19 mouse cellular contexts compared by ENCODE assay signal in the genomic region with DNA sequence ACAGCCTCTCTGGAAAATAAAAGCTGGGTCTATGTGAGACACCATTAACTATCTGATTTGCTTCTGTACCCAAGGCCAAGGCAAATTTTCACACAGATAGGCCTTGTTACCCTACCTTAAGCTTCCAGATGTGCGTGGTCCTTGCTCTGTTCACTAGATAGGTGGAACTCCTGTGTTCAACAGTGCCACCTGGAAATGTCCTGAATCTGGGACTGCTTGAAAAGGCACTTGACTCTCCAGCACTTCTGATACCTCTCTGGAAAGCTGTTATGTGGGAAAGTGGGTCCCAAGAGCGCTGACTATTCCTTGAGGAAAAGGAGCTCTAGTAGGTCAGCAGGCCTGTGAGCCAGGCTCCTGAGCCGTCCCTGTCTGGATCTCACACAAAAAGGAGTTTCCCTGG. TPM values are rescaled to one million over a fixed set of nuclear protein-coding genes. Genes with fewer than 3 reads are reported as not detected.
DNase-seq lines count a peak whose midpoint lies in the region; ATAC-seq lines count a peak whose summit lies in the region.
"Had no signal": no experiment of that assay in that cellular context is flagged by ENCODE, and none has a peak within 500 bp of the region (broad histone marks: within the 10 kb centered on the region; RNA-seq: fewer than 3 reads in every experiment).

No protein-coding gene starts in this region.

- H3K9me3 ChIP-seq in forebrain, embryonic 11.5 days (ENCODE audit: control insufficient read depth, low read length) = no peaks in the 10 kb centered on the region
- no peaks in the 10 kb centered on the region for H3K9me3 ChIP-seq in forebrain, embryonic 15.5 days
- no peaks in the 10 kb centered on the region for H3K9me3 ChIP-seq in limb, embryonic 11.5 days (ENCODE audit: control insufficient read depth, low read length)
- no peaks in the 10 kb centered on the region for H3K9me3 ChIP-seq in neural tube, embryonic 15.5 days (replicated peaks)
- H3K9me3 ChIP-seq: embryonic facial prominence, embryonic 15.5 days; forebrain, embryonic 12.5 days; hindbrain, embryonic 15.5 days; stomach, embryonic 15.5 days had no signal

- 4% methylated on average over 3 of the region's 3 CpGs for WGBS in forebrain, embryonic 11.5 days
- WGBS in forebrain, embryonic 15.5 days = 7% methylated on average over 3 of the region's 3 CpGs
- 5% methylated on average over 3 of the region's 3 CpGs for WGBS in limb, embryonic 11.5 days
- WGBS in neural tube, embryonic 15.5 days = 27% methylated on average over 3 of the region's 3 CpGs

- no peak overlapping the region for H3K9ac ChIP-seq in forebrain, embryonic 11.5 days (ENCODE audit: low read length)
- no peak overlapping the region for H3K9ac ChIP-seq in forebrain, embryonic 15.5 days (replicated peaks)
- peak overlapping the region; percentile 100 for H3K9ac ChIP-seq in limb, embryonic 11.5 days (ENCODE audit: low read length)
- peak overlapping the region; percentile 31; the same call in 1 of the 2 replicates for H3K9ac ChIP-seq in neural tube, embryonic 15.5 days (replicated peaks)
- H3K9ac ChIP-seq: embryonic facial prominence, embryonic 15.5 days; forebrain, embryonic 12.5 days; hindbrain, embryonic 15.5 days; stomach, embryonic 15.5 days had no signal

- H3K36me3 ChIP-seq in forebrain, embryonic 11.5 days (ENCODE audit: control insufficient read depth, insufficient read depth, low read length) = no peaks in the 10 kb centered on the region
- no peaks in the 10 kb centered on the region for H3K36me3 ChIP-seq in forebrain, embryonic 15.5 days
- peaks cover 2% of the 10 kb centered on the region; the same call in 1 of the 2 replicates for H3K36me3 ChIP-seq in limb, embryonic 11.5 days (ENCODE audit: control insufficient read depth, insufficient read depth, low read length)
- H3K36me3 ChIP-seq in neural tube, embryonic 15.5 days = no peaks in the 10 kb centered on the region
- H3K36me3 ChIP-seq: embryonic facial prominence, embryonic 15.5 days; forebrain, embryonic 12.5 days; hindbrain, embryonic 15.5 days; stomach, embryonic 15.5 days had no signal

- no peak overlapping the region for H3K4me3 ChIP-seq in forebrain, embryonic 11.5 days (ENCODE audit: low read depth, low read length)
- H3K4me3 ChIP-seq in forebrain, embryonic 15.5 days = no peak overlapping the region
- H3K4me3 ChIP-seq in limb, embryonic 11.5 days (ENCODE audit: low read depth, low read length) = peak overlapping the region; percentile 99
- peak overlapping the region; percentile 57 for H3K4me3 ChIP-seq in neural tube, embryonic 15.5 days (replicated peaks)
- H3K4me3 ChIP-seq: embryonic facial prominence, embryonic 15.5 days; forebrain, embryonic 12.5 days; heart, adult 2 months; hindbrain, embryonic 15.5 days; stomach, embryonic 15.5 days had no signal

- no peak overlapping the region for H3K4me2 ChIP-seq in forebrain, embryonic 11.5 days (ENCODE audit: low read depth, low read length, severe bottlenecking)
- no peak overlapping the region for H3K4me2 ChIP-seq in forebrain, embryonic 15.5 days (replicated peaks)
- H3K4me2 ChIP-seq in limb, embryonic 11.5 days (ENCODE audit: low read depth, severe bottlenecking) = peak overlapping the region; percentile 75
- H3K4me2 ChIP-seq in neural tube, embryonic 15.5 days = peak overlapping the region; percentile 57
- H3K4me2 ChIP-seq: embryonic facial prominence, embryonic 15.5 days; forebrain, embryonic 12.5 days; hindbrain, embryonic 15.5 days; midbrain, embryonic 11.5 days; stomach, embryonic 15.5 days had no signal

- H3K4me1 ChIP-seq in forebrain, embryonic 11.5 days (replicated peaks; ENCODE audit: control insufficient read depth, insufficient read depth, low read length) = 0 out of 2 replicates have a peak, but pooled peaks cover 3% of the 10 kb centered on the region
- 0 out of 2 replicates have a peak, but pooled peaks cover 3% of the 10 kb centered on the region for H3K4me1 ChIP-seq in forebrain, embryonic 15.5 days
- peaks cover 1% of the 10 kb centered on the region; the same call in 1 of the 2 replicates for H3K4me1 ChIP-seq in limb, embryonic 11.5 days (ENCODE audit: control insufficient read depth, insufficient read depth, low read length)
- peaks cover 35% of the 10 kb centered on the region for H3K4me1 ChIP-seq in neural tube, embryonic 15.5 days
- H3K4me1 ChIP-seq: hindbrain, embryonic 15.5 days; stomach, embryonic 15.5 days had no signal

- H3K27me3 ChIP-seq in forebrain, embryonic 11.5 days (ENCODE audit: control insufficient read depth, insufficient read depth, low read length) = peaks cover 95% of the 10 kb centered on the region
- H3K27me3 ChIP-seq in forebrain, embryonic 15.5 days = peaks cover 99% of the 10 kb centered on the region
- no peaks in the 10 kb centered on the region for H3K27me3 ChIP-seq in limb, embryonic 11.5 days (ENCODE audit: control insufficient read depth, insufficient read depth, low read length)
- H3K27me3 ChIP-seq in neural tube, embryonic 15.5 days (replicated peaks) = peaks cover 27% of the 10 kb centered on the region

- no peak for ATAC-seq in forebrain, embryonic 11.5 days (replicated peaks; ENCODE audit: low FRiP score)
- ATAC-seq in forebrain, embryonic 15.5 days (replicated peaks) = no peak
- ATAC-seq in limb, embryonic 11.5 days (ENCODE audit: insufficient number of reproducible peaks, low FRiP score, low TSS enrichment, low read depth) = no peak
- ATAC-seq in neural tube, embryonic 15.5 days (ENCODE audit: low FRiP score) = no peak

- H3K27ac ChIP-seq in forebrain, embryonic 11.5 days (ENCODE audit: low read depth, low read length) = no peak overlapping the region
- H3K27ac ChIP-seq in forebrain, embryonic 15.5 days (replicated peaks) = no peak overlapping the region
- peak overlapping the region; percentile 99 for H3K27ac ChIP-seq in limb, embryonic 11.5 days (replicated peaks; ENCODE audit: low read depth, low read length)
- H3K27ac ChIP-seq in neural tube, embryonic 15.5 days (replicated peaks) = peak overlapping the region; percentile 45
- H3K27ac ChIP-seq: embryonic facial prominence, embryonic 15.5 days; forebrain, embryonic 12.5 days; heart, adult 2 months; hindbrain, embryonic 15.5 days; stomach, embryonic 15.5 days had no signal

- DNase-seq in forebrain, embryonic 11.5 days (ENCODE audit: low spot score) = peak; percentile 24
- peak; percentile 4 for DNase-seq in thymus, postnatal 4 days
- DNase-seq in thymus, adult 18-20 months = no peak
- no peak for DNase-seq in limb, embryonic 11.5 days (ENCODE audit: low spot score)
- DNase-seq in right cerebral cortex, adult 18-20 months = no peak
- no peak for DNase-seq in embryo, embryonic 10 days (ENCODE audit: low spot score)
- DNase-seq: adrenal gland, postnatal 10 days; lung, postnatal 14 days had no signal

RNA-seq across cellular contexts. Expression of a gene that starts 3.8 kb away (rescaled TPM):
- not detected in 2 replicates for polyA plus RNA-seq in forebrain, embryonic 11.5 days (2014; fragmentation: Nextera tagmentation; extraction: Ambion mirVana)
- not detected in 2 replicates for polyA plus RNA-seq in forebrain, embryonic 15.5 days (2015; fragmentation: Nextera tagmentation; extraction: Ambion mirVana)
- polyA plus RNA-seq in limb, embryonic 11.5 days (2014; fragmentation: Nextera tagmentation; extraction: Ambion mirVana) = 274 and 278 TPM in 2 replicates
- polyA plus RNA-seq in neural tube, embryonic 15.5 days (2015; fragmentation: Nextera tagmentation; extraction: Ambion mirVana) = 48.9 and 69.7 TPM in 2 replicates
- polyA plus RNA-seq: cerebellum, adult 2 months; cortical plate, adult 2 months; embryonic facial prominence, embryonic 15.5 days; forebrain, embryonic 12.5 days; heart, adult 2 months; midbrain, embryonic 11.5 days had no signal

RNA-seq across cellular contexts. Expression of a gene that starts 5.9 kb away (rescaled TPM):
- polyA plus RNA-seq in forebrain, embryonic 11.5 days (2014; fragmentation: Nextera tagmentation; extraction: Ambion mirVana) = not detected in 2 replicates
- not detected in 2 replicates for polyA plus RNA-seq in forebrain, embryonic 15.5 days (2015; fragmentation: Nextera tagmentation; extraction: Ambion mirVana)
- 86.7 and 90.5 TPM in 2 replicates for polyA plus RNA-seq in limb, embryonic 11.5 days (2014; fragmentation: Nextera tagmentation; extraction: Ambion mirVana)
- 64.3 and 77.5 TPM in 2 replicates for polyA plus RNA-seq in neural tube, embryonic 15.5 days (2015; fragmentation: Nextera tagmentation; extraction: Ambion mirVana)
- polyA plus RNA-seq: cerebellum, adult 2 months; cortical plate, adult 2 months; forebrain, embryonic 12.5 days; midbrain, embryonic 11.5 days had no signal

RNA-seq across cellular contexts. Expression of a gene that starts 8.8 kb away (rescaled TPM):
- polyA plus RNA-seq in forebrain, embryonic 11.5 days (2014; fragmentation: Nextera tagmentation; extraction: Ambion mirVana) = not detected in 2 replicates
- polyA plus RNA-seq in forebrain, embryonic 15.5 days (2015; fragmentation: Nextera tagmentation; extraction: Ambion mirVana) = not detected in 2 replicates
- 66.3 and 78.0 TPM in 2 replicates for polyA plus RNA-seq in limb, embryonic 11.5 days (2014; fragmentation: Nextera tagmentation; extraction: Ambion mirVana)
- 4.3 and 9.6 TPM in 2 replicates for polyA plus RNA-seq in neural tube, embryonic 15.5 days (2015; fragmentation: Nextera tagmentation; extraction: Ambion mirVana)
- polyA plus RNA-seq: cerebellum, adult 2 months; cortical plate, adult 2 months; embryonic facial prominence, embryonic 15.5 days; forebrain, embryonic 12.5 days; heart, adult 2 months; hindbrain, embryonic 15.5 days; liver, embryonic 16.5 days; midbrain, embryonic 11.5 days had no signal

RNA-seq across cellular contexts. Expression of a gene that starts 15.2 kb away (rescaled TPM):
- not detected in 2 replicates for polyA plus RNA-seq in forebrain, embryonic 11.5 days (2014; fragmentation: Nextera tagmentation; extraction: Ambion mirVana)
- not detected in 2 replicates for polyA plus RNA-seq in forebrain, embryonic 15.5 days (2015; fragmentation: Nextera tagmentation; extraction: Ambion mirVana)
- polyA plus RNA-seq in limb, embryonic 11.5 days (2014; fragmentation: Nextera tagmentation; extraction: Ambion mirVana) = 14.7 and 16.2 TPM in 2 replicates
- polyA plus RNA-seq in neural tube, embryonic 15.5 days (2015; fragmentation: Nextera tagmentation; extraction: Ambion mirVana) = 86.8 and 109 TPM in 2 replicates
- polyA plus RNA-seq: cortical plate, adult 2 months; embryonic facial prominence, embryonic 15.5 days; forebrain, embryonic 12.5 days; midbrain, embryonic 11.5 days had no signal

RNA-seq across cellular contexts. Expression of a gene that starts 23.7 kb away (rescaled TPM):
- polyA plus RNA-seq in forebrain, embryonic 11.5 days (2014; fragmentation: Nextera tagmentation; extraction: Ambion mirVana) = not detected in 2 replicates
- polyA plus RNA-seq in forebrain, embryonic 15.5 days (2015; fragmentation: Nextera tagmentation; extraction: Ambion mirVana) = not detected in 2 replicates
- polyA plus RNA-seq in limb, embryonic 11.5 days (2014; fragmentation: Nextera tagmentation; extraction: Ambion mirVana) = 1.1 and 1.3 TPM in 2 replicates
- polyA plus RNA-seq in neural tube, embryonic 15.5 days (2015; fragmentation: Nextera tagmentation; extraction: Ambion mirVana) = not detected in 2 replicates
- polyA plus RNA-seq: cerebellum, adult 2 months; cortical plate, adult 2 months; embryonic facial prominence, embryonic 15.5 days; forebrain, embryonic 12.5 days; heart, adult 2 months; hindbrain, embryonic 15.5 days; liver, embryonic 16.5 days; midbrain, embryonic 11.5 days; stomach, embryonic 15.5 days had no signal

Comparison
In these comparisons a context has a peak if more than half of its experiments do, and no peak if none do; other contexts are left out.
1. DNase-seq: peak in forebrain, embryonic 11.5 days (single experiment) and thymus, postnatal 4 days (single experiment); none in thymus, adult 18-20 months (0 of 2), limb, embryonic 11.5 days (single experiment), right cerebral cortex, adult 18-20 months (single experiment) and embryo, embryonic 10 days (single experiment).
2. H3K27ac ChIP-seq: peak in limb, embryonic 11.5 days (single experiment) and neural tube, embryonic 15.5 days (single experiment); none in forebrain, embryonic 11.5 days (single experiment) and forebrain, embryonic 15.5 days (single experiment).
3. H3K4me2 ChIP-seq: peak in limb, embryonic 11.5 days (single experiment) and neural tube, embryonic 15.5 days (single experiment); none in forebrain, embryonic 11.5 days (single experiment) and forebrain, embryonic 15.5 days (single experiment).
4. H3K4me3 ChIP-seq: peak in limb, embryonic 11.5 days (single experiment) and neural tube, embryonic 15.5 days (single experiment); none in forebrain, embryonic 11.5 days (single experiment) and forebrain, embryonic 15.5 days (single experiment).
5. H3K9ac ChIP-seq: peak in limb, embryonic 11.5 days (single experiment) and neural tube, embryonic 15.5 days (single experiment); none in forebrain, embryonic 11.5 days (single experiment) and forebrain, embryonic 15.5 days (single experiment).
6. RNA of a gene that starts 3.8 kb away (polyA plus RNA-seq): 274 to 278 TPM in limb, embryonic 11.5 days and 48.9 to 69.7 TPM in neural tube, embryonic 15.5 days; not detected in forebrain, embryonic 15.5 days and not detected in forebrain, embryonic 11.5 days; every median in the first group is over 10 times any median in the second.
7. RNA of a gene that starts 5.9 kb away (polyA plus RNA-seq): 86.7 to 90.5 TPM in limb, embryonic 11.5 days and 64.3 to 77.5 TPM in neural tube, embryonic 15.5 days; not detected in forebrain, embryonic 15.5 days and not detected in forebrain, embryonic 11.5 days; every median in the first group is over 10 times any median in the second.